Mouse (Mus musculus) hindbrain, embryonic 15.5 days (tissue): ENCODE results near the gene Tex45. TPM values are rescaled to one million over a fixed set of nuclear protein-coding genes. Genes with fewer than 3 reads are reported as not detected.

Experiments
- ATAC-seq: fragments of 200-750 bp; cut with Nextera tagmentation; 2 replicates; pipeline ENCODE4 v1.8.0; 2017; ENCODE audit warnings: low read depth, moderate number of reproducible peaks, moderate TSS enrichment; ENCODE audit not compliant: low FRiP score
- H3K27ac ChIP-seq: fragments of 300-500 bp; sonication (generic); replicated peaks from 2 replicates; pipeline ENCODE4 v1.5.1; 2015; ENCODE audit warnings: mild to moderate bottlenecking, inconsistent platforms
- H3K27me3 ChIP-seq: fragments of 300-500 bp; sonication (generic); 2 replicates; pipeline ENCODE4 v1.6.1; 2015; ENCODE audit warnings: control low read depth, inconsistent platforms
- H3K36me3 ChIP-seq: fragments of 300-500 bp; sonication (generic); 2 replicates; pipeline ENCODE4 v1.6.1; 2015; ENCODE audit warnings: control low read depth, inconsistent platforms
- H3K4me1 ChIP-seq: fragments of 300-500 bp; sonication (generic); replicated peaks from 2 replicates; pipeline ENCODE4 v1.6.1; 2015; ENCODE audit warnings: control low read depth, inconsistent platforms
- H3K4me2 ChIP-seq: fragments of 300-500 bp; sonication (generic); 2 replicates; pipeline ENCODE4 v1.6.1; 2015; ENCODE audit warnings: moderate library complexity, mild to moderate bottlenecking, inconsistent platforms
- H3K4me3 ChIP-seq: fragments of 300-500 bp; sonication (generic); 2 replicates; pipeline ENCODE4 v1.5.1; 2015; ENCODE audit warnings: mild to moderate bottlenecking, inconsistent platforms
- H3K9ac ChIP-seq: fragments of 300-500 bp; sonication (generic); 2 replicates; pipeline ENCODE4 v1.6.1; 2015; ENCODE audit warnings: inconsistent platforms
- H3K9me3 ChIP-seq: fragments of 300-500 bp; sonication (generic); 2 replicates; pipeline ENCODE4 v1.6.1; 2016; ENCODE audit warnings: control low read depth, inconsistent platforms
- WGBS: fragments of 180-500 bp; shearing (Covaris S2); methylation state at CpG from one replicate; pipeline ENCODE4 v1.1.7; 2015; 5-methylcytosine and 5-hydroxymethylcytosine counted together
- polyA plus RNA-seq: library from polyadenylated mRNA; unstranded; fragments of >200 nt; fragmentation: Nextera tagmentation; extraction: Ambion mirVana; gene quantifications from 2 replicates; pipeline ENCODE4 v1.2.1, GENCODE M21; 2015

The Tex45 gene
- polyA plus RNA-seq, 1 experiment from 2014 or later = 0.39 TPM

DNA sequence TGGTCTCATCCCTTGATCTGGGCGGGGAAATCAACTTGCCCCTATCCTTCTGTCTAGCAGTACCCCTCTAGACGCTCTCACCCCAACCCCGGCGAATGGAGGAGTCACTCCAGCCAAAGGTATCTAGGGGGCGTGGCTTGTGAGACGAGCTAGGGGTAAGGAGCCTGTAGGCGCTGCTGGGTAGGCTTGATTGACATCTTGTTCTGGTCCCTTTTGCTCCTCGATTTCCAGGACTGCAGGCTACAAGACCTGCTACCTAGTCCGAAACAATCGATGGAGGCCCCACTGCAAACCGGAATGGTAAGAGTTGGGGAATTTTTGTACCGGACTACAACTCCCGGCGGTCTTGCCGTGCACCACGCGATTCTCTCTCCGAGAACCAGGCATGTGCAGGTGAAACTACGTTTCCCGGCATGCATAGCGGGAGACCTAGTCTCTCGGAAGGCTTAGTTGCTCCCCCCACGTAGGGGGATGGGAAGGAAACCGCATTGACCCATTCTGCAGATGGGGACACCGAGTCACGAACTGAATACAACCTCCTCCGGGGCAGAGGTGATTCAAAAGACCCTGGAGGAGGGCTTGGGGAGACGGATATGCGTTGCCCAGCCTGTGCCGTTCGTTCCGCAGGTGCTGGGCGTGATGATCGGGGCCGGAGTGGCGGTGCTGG lies 45.9 kb downstream of the Tex45 start:
- Histone ChIP-seq H3K4me2 (peak overlapping the region; percentile 91), H3K9me3 (no peaks in the 10 kb centered on the region), H3K4me1 (peaks cover 21% of the 10 kb centered on the region), H3K27me3 (no peaks in the 10 kb centered on the region), H3K36me3 (peaks cover 25% of the 10 kb centered on the region), H3K9ac (peak overlapping the region; percentile 75), H3K27ac (peak overlapping the region; percentile 82), H3K4me3 (peak overlapping the region; percentile 57)
- 0% methylated on average over 36 of the region's 36 CpGs for WGBS
- ATAC-seq = peak; percentile 91

DNA sequence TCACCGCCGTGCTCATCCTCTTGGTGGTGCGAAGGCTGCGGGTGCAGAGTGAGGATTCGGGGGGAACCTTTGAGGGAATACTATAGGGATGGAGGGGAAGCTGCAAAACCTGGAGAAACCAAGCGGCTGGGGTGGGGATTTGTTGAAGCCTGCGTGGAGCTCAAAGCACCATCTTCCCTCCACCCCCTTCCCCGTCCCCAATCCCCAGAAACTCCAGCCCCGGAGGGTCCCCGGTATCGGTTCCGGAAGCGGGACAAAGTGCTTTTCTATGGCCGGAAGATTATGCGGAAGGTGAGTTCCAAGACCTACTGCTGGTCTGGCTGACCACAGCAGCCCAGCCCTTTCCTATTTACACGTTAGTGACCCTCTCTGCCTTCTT lies 46.4 kb downstream of the Tex45 start:
- no peaks in the 10 kb centered on the region for H3K27me3 ChIP-seq
- peak overlapping the region; percentile 40 for H3K9ac ChIP-seq
- H3K4me3 ChIP-seq = peak overlapping the region; percentile 57
- 15% methylated on average over 16 of the region's 16 CpGs for WGBS
- no peak; the same call in 1 of the 2 replicates for ATAC-seq
- H3K4me1 ChIP-seq = peaks cover 21% of the 10 kb centered on the region
- no peaks in the 10 kb centered on the region for H3K9me3 ChIP-seq
- peaks cover 25% of the 10 kb centered on the region for H3K36me3 ChIP-seq
- H3K4me2 ChIP-seq = peak overlapping the region; percentile 91
- H3K27ac ChIP-seq = peak overlapping the region; percentile 82

DNA sequence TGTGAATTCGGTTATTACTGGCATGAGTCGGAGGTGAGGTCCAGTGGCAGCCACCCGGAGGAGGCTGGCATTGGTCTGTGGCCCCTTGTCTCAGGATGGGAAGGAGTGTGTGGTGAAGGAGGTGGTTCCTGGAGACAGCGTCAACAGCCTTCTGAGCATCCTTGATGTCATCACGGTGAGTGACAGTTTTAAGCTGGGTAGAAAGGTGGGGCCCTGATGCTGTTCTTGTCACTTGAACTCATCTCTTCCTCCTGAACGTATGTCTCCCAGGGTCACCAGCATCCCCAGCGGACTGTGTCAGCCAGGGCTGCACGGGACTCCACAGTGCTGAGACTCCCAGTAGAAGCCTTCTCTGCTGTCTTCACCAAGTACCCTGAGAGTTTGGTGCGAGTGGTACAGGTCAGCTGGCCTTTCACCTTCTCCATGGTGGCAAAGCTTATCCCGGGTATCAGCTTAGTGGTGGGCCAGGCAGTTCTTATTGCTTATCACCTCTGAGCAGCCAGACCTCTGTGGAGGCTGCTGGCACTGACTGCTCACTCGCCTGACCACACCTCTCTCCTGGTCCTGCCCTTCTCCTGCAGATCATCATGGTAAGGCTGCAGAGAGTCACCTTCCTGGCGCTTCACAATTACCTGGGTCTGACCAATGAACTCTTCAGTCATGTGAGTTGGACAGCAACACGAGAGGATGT lies 51.5 kb downstream of the Tex45 start:
- Histone ChIP-seq H3K9ac (no peak overlapping the region), H3K27ac (no peak overlapping the region), H3K27me3 (no peaks in the 10 kb centered on the region), H3K4me3 (no peak overlapping the region), H3K36me3 (peaks cover 53% of the 10 kb centered on the region), H3K9me3 (no peaks in the 10 kb centered on the region), H3K4me1 (peaks cover 8% of the 10 kb centered on the region), H3K4me2 (no peak overlapping the region)
- 93% methylated on average over 13 of the region's 13 CpGs for WGBS
- ATAC-seq = no peak

DNA sequence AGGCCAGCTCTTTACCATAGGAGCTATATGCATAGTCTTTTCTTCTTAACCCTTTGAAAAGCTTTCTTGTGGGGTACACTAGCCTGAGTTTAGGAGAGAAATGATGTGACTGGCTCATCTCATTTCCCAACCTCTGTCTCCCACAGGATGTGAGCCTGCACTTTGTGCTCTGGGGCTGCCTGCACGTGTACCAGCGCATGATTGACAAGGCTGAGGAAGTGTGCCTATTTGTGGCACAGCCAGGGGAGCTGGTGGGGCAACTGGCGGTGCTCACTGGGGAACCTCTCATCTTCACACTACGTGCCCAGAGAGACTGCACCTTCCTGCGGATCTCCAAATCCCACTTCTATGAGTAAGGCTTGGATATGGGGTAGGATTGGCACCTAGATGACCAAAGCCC lies 60.2 kb downstream of the Tex45 start:
- no peaks in the 10 kb centered on the region for H3K9me3 ChIP-seq
- H3K4me1 ChIP-seq = no peaks in the 10 kb centered on the region
- peaks cover 36% of the 10 kb centered on the region for H3K36me3 ChIP-seq
- 87% methylated on average over 5 of the region's 5 CpGs for WGBS
- ATAC-seq = no peak
- H3K27me3 ChIP-seq = no peaks in the 10 kb centered on the region
- H3K4me3 ChIP-seq = no peak overlapping the region
- no peak overlapping the region for H3K4me2 ChIP-seq
- H3K27ac ChIP-seq = no peak overlapping the region
- no peak overlapping the region for H3K9ac ChIP-seq

DNA sequence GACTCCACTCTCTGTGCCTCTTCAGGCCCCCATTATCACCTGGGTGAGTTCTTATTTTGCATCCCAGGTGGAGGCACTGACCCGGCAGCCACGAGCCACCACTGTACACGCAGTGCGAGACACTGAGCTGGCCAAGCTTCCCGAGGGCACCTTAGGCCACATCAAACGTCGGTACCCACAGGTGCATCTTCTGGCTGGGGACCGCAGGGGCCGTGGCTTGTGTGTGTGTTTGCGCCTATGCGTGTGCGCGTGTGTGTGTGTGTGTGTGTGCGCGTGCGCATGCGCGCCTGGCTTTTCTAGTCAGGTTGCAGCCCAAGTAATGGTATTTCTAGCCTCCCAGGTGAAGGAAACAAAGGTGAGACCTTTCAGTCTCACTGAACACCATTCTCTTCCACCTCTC lies 61.3 kb downstream of the Tex45 start:
- WGBS = 97% methylated on average over 18 of the region's 18 CpGs
- no peak for ATAC-seq
- Histone ChIP-seq H3K4me1 (no peaks in the 10 kb centered on the region), H3K27ac (no peak overlapping the region), H3K36me3 (peaks cover 38% of the 10 kb centered on the region), H3K4me2 (no peak overlapping the region), H3K9ac (no peak overlapping the region), H3K4me3 (no peak overlapping the region), H3K9me3 (no peaks in the 10 kb centered on the region), H3K27me3 (no peaks in the 10 kb centered on the region)

DNA sequence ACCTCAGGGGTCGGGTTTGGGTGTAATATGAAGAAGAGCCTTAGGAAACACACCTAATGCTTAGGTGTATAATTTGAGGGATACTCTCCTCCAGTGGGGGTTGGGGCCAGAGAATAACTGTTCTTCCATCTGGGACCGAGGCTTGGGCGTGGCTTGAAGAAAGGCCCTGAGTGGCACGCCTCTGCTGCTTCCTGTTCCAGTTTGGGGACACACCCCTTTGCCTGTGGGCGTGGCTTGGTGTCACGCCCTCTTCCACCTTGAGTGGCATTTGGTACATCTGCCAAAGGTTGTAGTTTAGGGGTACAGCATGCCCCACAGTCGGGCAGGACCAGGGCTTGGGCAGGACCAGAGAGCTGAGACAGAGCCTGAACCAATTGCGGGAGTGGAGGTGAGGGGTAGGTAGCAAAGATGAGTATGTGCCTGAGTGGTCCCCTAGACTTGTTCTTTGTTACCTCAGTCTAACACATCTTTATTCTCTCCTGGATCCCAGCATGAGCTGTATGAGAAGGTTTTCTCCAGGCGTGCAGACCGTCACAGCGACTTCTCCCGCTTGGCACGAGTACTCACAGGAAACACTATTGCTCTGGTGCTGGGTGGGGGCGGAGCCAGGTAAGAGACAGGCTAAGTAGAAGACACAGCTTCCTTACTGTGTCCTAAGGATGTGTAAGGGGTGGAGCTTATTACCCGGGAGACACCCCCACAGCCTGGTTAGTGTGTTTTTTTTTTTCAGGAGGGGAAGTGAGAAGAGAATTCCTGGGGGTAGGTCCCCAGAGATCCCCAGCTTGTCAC lies 65.6 kb downstream of the Tex45 start:
- Histone ChIP-seq H3K4me1 (no peaks in the 10 kb centered on the region), H3K4me2 (no peak overlapping the region)

More for the DNA sequence above, 65.6 kb downstream of the Tex45 start:
- Histone ChIP-seq H3K27me3 (no peaks in the 10 kb centered on the region), H3K9ac (no peak overlapping the region), H3K27ac (no peak overlapping the region), H3K9me3 (no peaks in the 10 kb centered on the region), H3K4me3 (no peak overlapping the region), H3K36me3 (peaks cover 68% of the 10 kb centered on the region)
- 69% methylated on average over 15 of the region's 15 CpGs for WGBS
- no peak for ATAC-seq

Other genes starting within 250 kb of the Tex45 start
- 52.5 and 55.9 TPM in 2 replicates for gene Insr, start 191.2 kb upstream of the Tex45 start, polyA plus RNA-seq
- gene A430078G23Rik, start 117.4 kb upstream of the Tex45 start, polyA plus RNA-seq = not detected in 2 replicates
- gene Arhgef18, start 77.9 kb upstream of the Tex45 start, polyA plus RNA-seq = 10.3 and 11.5 TPM in 2 replicates
- 4.3 and 4.5 TPM in 2 replicates for gene Pex11g, start 3.2 kb upstream of the Tex45 start, polyA plus RNA-seq
- gene Zfp358, start 22.3 kb downstream of the Tex45 start, polyA plus RNA-seq = 64.9 and 72.1 TPM in 2 replicates
- 102 and 125 TPM in 2 replicates for gene Mcoln1, start 29.6 kb downstream of the Tex45 start, polyA plus RNA-seq
- gene Pnpla6, start 44.5 kb downstream of the Tex45 start, polyA plus RNA-seq = 45.2 and 47.6 TPM in 2 replicates
- gene C330021F23Rik, start 97.1 kb downstream of the Tex45 start, polyA plus RNA-seq = 0.54 and 0.66 TPM in 2 replicates
- 43.3 and 51.7 TPM in 2 replicates for gene Camsap3, start 116.4 kb downstream of the Tex45 start, polyA plus RNA-seq
- 46.3 and 49.9 TPM in 2 replicates for gene Xab2, start 150.5 kb downstream of the Tex45 start, polyA plus RNA-seq
- gene Pet100, start 150.7 kb downstream of the Tex45 start, polyA plus RNA-seq = 83.4 and 97.2 TPM in 2 replicates
- gene Pcp2, start 154.7 kb downstream of the Tex45 start, polyA plus RNA-seq = 9.5 and 22.9 TPM in 2 replicates
- 38.0 and 45.3 TPM in 2 replicates for gene Stxbp2, start 160.1 kb downstream of the Tex45 start, polyA plus RNA-seq
- gene Retn, start 184.9 kb downstream of the Tex45 start, polyA plus RNA-seq = 0.42 and 0.78 TPM in 2 replicates
- 0.10 and 0.13 TPM in 2 replicates for gene Mcemp1, start 194.9 kb downstream of the Tex45 start, polyA plus RNA-seq
- 23.7 and 24.9 TPM in 2 replicates for gene Fcor, start 201.5 kb downstream of the Tex45 start, polyA plus RNA-seq
- gene Trappc5, start 205.4 kb downstream of the Tex45 start, polyA plus RNA-seq = 60.2 and 62.3 TPM in 2 replicates
- 0.13 and 0.34 TPM in 2 replicates for gene Fcer2a, start 223.3 kb downstream of the Tex45 start, polyA plus RNA-seq
- gene Clec4g, start 249.8 kb downstream of the Tex45 start, polyA plus RNA-seq = 0.16 TPM in 1 of 2 replicates, not detected in the other